Mouse (Mus musculus): ENCODE results near the gene Qser1. TPM values are rescaled to one million over a fixed set of nuclear protein-coding genes. Genes with fewer than 3 reads are reported as not detected.

The Qser1 gene
- total RNA-seq, 4 experiments from 2014 or later = 62.5 to 83.1 (median 69.3) TPM

DNA sequence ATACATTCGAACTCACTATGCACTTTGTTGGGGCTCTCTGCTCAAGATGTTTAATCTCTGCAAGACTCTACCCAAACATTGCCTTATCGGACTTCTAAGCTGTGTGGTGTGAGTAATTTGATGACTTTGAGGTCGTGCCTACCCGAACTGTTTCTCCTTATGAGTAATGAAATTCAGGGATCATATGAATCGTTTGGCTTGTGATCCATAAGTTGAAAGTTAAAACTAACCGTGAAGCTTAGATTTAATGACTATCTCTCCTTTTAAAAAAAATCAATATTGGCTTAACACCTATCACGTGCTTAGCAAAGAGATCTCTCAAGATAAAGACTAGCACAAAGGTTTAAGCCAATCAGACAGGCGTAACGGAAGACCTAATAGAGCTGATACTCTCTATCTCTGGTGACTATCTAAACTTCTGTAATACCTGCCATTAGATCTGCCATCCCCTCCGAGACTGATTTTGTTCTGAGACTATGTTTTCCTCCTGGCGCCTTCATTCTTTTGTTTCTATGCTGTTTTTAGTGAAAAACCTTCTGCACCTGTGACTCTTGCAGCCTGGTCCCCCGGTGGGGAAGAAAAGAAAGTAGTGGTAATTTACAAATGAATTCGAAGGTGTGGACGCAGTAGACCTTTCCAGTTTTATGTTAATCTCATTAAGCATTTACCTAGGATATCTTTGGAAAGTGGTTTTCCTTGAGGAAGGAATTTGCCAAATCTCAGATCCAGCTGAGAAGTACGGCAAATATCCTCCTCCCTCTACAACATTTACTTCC is 1.2 kb upstream of the Qser1 start:
- no peak for DNase-seq (ENCODE audit: low spot score in 2 of 2)

DNA sequence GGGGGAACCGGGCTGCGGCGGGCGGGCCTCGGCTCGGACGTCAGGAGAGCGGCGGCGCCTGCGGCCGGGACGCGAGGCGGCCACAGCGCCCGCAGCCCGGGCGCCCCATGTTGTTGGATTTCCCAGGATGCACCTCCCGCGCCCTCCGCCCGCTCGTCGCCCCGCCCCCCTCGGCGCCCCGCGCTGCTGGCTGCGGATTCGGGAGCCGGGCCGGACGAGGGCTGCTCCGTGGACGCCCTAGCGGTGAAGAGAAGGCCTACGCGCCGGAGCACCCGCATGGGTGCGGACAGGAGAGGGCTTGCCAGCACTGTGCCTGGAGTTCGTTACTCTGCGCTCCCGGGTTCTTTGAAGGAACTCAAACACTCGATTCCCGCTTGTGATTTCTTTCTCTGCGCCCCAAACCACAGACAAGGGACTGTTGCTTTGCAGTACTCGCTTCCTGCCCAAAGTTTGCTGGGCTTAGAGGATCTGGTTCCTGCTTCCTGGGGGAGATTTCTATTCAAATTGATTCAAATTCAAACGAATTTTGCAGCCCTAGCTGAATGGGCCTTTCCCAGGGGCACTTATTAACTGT is 393 bp upstream of the Qser1 start:
- DNase-seq (ENCODE audit: low spot score in 2 of 2) = peak; percentile 85 to 91

DNA sequence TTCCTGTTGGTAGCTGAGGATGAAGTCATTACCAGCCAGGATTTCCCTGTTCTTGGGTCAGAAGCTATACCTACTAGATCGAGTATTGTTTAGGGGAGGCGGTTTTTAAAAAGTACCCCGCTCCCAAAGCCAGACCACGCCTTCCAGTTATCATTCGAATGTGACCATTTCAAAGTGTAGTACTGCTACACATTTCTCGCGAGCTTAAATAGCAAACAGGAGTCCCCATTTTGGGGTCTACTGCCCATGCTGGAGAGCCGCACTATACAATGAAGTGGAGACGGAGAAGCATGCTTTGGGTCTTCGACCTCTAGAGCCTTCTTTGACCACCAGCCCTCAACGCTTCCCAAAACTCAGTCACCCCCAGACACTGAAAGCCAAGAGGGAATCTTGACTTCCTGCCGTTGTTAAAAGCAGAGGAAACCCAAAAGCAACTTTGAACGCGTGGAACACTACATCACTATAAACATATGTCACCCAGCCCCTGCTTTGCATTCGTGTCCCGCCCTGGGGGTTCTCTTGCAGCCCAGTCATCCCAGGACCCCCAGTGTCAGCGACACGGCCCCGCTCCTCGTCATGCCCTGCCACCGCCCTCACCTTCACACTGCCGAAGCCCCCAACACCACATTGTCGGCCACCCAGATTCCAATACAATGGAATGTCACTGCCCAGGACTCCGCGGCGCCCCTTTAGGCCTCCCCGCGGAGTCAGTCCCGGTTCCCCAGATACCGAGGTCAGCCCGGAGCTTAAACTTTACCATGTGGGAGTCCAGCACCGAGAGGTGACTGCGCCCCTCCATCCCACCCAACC is 794 bp downstream of the Qser1 start:
- peak in 1 of 2 experiments; percentile 6 for DNase-seq (ENCODE audit: low spot score in 2 of 2)

DNA sequence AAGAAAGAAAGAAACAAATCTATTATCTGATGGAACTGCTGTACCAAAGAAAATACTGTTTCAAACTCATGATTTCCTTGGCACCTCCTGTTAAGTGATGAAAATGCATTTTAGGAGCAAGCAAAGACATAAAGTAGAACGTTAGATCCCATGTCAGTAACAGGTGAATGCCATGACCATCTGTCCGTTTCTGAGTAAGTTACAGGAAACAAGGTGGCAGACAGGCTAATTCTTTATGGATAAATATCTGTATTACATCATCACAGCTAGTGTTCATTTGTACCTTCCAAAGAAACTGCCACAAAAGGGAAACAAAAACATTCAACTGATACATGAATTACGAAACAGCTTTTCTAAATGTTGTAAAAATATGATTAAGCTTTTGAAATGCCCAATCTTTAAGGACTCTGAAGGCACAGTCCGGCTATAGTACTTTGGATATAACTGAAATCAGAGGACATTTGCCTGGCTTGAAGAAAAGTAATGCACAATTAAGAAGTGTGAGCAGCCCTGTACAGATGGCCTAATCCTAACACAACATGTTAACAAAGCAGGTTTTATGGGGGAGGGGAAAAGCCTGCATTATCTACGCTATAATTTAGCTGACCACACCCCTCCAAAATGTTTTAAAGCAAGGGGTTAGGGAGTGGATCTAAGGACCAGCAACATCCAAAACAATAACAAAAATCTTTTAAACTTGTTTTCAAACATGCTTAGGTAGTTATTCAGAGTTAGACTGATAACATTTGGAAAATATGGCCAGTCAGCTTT is 2.2 kb downstream of the Qser1 start:
- DNase-seq (ENCODE audit: low spot score in 2 of 2) = no peak

DNA sequence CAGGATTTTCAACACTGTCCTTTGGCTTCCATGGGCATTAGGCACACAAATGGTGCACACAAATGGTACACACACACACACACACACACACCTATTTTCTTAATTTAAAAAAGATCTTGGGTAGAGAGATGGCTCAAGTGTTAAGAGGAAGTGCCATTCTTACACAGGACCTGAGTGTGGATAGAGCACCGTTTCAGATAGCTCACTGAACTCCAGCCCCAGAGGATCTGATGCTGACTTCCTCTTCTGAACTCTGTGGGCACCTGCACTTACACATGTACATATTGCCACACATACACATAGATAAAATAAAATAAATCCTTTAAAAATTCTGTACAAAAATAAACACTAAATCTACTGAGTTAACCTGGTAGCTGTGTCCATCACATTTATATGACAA is 11.1 kb downstream of the Qser1 start:
- no peak for DNase-seq (ENCODE audit: low spot score in 2 of 2)

DNA sequence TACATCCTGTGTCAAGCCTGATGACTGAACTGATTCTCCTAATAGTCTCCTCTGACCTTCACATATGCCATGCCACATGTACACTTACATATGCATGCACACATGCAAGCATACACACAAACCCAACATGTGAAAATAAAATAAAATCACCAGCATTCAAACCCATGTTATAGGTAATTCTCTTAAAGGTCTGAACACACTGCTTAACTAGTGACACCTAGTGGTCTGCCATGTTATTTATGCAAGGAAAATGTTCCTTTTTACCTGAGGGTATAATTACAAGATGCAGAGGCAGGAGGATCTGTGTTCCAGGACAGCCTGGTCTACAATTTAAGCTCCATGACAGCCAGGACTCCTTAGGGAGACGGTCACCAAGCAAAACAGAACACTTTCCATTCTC is 41.8 kb downstream of the Qser1 start:
- DNase-seq (ENCODE audit: low spot score in 2 of 2) = no peak

DNA sequence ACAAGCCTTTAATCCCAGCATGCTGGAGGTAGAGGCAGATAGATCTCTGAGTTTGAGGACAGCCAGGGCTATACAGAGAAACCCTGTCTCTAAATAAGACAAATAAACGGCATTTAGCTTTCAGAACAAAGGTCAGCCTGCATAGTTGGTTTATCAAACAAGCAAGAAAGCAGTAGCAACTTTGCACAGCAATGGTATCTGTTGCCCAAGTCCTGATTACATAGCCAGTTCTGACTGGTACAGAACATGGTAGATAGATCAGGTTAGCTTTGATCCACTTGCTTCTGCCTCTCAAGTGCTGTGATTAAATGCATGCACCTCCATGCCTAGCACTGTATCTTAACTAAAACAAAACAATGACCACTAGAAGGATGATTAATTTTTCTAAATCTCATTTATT is 47.9 kb downstream of the Qser1 start:
- no peak for DNase-seq (ENCODE audit: low spot score in 2 of 2)

DNA sequence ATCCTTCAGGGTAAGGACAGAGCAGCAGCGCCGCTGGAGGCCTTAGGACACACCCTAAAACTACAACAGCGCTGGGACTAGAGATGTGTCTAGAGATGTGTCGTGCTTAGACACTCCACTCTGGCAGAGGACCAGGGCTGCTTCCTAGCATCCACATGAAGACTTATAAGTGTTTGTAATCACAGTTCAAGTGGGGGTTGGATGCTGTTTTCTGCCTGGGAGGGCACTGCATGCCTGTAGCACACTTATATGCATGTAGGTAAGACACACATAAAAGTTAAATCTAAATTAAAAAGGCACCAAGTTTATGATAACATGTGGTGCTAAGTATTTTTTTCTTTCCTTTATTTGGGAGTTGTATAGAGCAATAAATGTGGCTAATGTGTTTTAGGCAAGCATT is 52.5 kb downstream of the Qser1 start:
- DNase-seq (ENCODE audit: low spot score in 2 of 2) = no peak

DNA sequence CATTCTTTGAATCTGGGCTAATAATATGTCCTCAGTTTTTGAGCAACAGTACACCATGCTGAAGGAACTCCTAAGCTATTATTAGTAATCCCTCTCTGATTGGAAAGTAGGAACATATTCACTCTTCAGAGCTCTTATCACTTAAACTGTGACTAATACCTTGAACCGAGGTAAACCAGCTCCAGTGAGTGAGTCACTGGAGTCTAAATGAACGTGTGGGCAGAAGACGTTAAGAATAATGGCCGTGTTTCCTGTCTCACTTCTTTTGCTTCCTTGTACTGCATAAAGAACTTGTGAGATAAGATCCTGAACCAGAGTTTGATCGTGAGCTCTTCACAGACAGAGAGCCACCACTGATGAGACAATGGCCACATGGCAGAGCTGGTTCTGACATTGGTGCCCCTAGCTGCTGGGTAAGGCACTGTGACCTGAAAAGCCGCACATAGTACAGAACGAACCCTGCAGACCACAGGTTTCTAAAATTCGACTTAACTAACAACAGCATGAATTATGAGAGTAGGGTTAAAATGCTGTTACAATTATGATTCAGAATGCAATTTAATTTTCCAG is 53.3 kb downstream of the Qser1 start:
- DNase-seq (ENCODE audit: low spot score in 2 of 2) = no peak

DNA sequence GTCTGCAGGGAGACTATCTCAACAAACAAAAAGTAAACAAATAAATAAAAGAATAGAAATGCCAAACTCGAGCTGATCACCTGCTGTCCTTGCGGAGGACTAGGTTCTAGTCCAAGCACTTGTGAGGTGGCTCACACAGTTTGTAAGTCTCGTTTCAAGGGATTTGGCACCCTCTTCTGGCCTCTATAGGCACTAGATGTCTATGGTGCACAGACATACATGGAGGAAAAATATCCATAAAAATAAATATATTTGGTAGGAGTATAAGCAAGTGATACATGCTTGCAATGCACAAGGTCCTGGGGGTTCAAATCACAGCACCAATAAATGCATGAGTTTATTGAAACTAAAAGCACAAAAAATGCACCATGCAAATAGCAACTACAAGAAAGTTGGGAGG is 65.9 kb downstream of the Qser1 start:
- no peak for DNase-seq (ENCODE audit: low spot score in 2 of 2)

DNA sequence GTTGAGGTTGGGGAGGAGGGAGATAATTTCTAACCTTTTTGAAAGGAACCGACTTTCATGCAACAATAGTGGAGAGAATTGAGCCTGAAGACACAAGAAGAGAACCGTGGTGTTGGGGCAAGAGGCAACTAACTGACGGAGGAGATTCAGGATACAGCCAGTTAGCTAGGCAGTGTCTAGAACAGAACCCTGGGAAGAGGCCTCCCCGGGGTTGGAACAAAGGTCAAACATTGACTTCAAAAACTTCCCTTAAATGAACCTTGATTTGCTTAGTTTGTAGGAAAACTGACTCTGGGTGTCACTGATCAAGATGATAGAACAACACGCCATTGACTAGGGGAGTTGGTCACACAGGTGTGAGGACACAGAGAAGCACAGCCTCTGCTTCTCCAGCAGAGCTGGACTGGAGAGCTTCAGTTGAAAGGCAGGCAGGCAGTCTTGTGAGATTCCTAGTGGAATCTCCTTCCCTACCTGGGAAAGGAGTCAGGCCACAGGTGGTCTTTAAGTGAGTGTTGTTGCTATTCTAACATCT is 67.8 kb downstream of the Qser1 start:
- no peak for DNase-seq (ENCODE audit: low spot score in 2 of 2)

DNA sequence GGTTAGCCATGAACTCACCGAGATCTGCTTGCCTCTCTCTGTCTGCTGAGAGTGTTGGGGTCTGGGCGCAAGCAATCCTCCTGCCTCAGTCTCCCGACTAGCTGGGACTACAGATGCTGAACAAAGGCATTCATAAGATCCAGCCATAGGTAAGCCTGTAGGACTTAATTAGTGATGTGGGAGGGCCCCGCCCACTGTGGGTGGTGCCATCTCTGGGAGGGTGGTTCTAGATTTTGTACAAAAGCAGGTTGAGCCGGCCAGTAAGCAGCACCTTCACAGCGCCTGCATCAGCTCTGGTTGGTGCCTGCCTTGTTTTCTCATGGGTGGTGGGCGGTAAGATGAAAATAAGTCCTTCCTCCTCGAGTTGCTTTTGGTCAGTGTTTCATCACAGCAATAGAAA is 70.3 kb downstream of the Qser1 start:
- no peak for DNase-seq (ENCODE audit: low spot score in 2 of 2)

DNA sequence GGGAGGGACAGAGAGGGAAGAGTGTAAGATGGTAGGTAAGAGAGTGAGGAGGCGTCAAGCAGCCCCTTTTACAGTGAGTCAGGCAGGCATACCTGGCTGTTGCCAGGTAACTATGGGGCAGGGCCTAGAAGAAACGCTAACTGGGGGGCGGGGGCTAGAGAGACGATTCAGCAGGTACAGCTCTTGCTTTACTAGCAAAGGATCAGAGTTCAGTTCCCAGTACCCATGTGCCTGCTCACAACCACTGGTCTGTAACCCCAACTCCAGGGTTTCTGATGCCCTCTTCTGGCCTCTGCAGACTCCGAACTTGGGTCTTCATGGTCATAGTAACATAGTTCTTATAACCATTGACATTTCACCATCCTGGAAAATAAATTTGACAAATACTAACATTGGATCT is 72.6 kb downstream of the Qser1 start:
- no peak for DNase-seq (ENCODE audit: low spot score in 2 of 2)

DNA sequence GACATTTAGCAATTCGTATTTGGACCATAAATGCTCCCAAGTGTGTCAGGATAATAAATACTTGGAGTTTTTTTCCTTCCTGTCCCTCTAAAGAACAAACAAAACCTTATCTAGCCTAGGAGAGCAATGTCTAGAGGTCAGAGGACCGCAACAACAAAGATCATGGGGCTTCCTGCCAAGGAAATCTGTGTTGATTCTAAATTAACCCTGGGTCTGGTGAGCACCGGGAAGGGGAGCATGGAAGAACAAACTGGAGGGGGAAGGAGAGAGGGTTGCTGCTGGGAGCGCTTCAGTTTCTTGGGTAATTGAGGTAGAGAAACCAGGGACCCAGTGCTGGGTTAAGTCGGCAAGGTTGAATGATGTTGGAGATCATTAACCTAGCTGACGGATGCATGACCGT is 73.4 kb downstream of the Qser1 start:
- DNase-seq (ENCODE audit: low spot score in 2 of 2) = no peak

DNA sequence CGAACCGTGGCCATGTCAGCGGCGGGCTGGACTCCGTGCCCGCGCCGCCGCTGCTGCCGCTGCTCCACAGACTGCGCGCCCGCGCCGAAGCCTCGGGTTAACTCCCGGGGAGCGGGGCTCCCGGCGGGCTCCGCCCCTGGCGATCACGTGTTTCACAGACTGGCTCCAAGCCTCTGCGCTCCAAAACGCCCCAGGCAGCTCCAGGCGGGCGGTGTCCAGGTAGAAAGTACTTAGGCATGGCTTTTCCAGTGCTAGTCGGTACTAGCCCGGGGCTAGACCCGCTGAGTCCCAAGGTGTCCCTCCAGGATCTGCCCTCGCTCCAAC is 73.9 kb downstream of the Qser1 start, which contains the start of gene Depdc7:
Gene Depdc7 (minus strand): TSS at position 138 of the 324 bp plus-strand sequence.
- peak; percentile 83 to 87 for DNase-seq (ENCODE audit: low spot score in 2 of 2)

DNA sequence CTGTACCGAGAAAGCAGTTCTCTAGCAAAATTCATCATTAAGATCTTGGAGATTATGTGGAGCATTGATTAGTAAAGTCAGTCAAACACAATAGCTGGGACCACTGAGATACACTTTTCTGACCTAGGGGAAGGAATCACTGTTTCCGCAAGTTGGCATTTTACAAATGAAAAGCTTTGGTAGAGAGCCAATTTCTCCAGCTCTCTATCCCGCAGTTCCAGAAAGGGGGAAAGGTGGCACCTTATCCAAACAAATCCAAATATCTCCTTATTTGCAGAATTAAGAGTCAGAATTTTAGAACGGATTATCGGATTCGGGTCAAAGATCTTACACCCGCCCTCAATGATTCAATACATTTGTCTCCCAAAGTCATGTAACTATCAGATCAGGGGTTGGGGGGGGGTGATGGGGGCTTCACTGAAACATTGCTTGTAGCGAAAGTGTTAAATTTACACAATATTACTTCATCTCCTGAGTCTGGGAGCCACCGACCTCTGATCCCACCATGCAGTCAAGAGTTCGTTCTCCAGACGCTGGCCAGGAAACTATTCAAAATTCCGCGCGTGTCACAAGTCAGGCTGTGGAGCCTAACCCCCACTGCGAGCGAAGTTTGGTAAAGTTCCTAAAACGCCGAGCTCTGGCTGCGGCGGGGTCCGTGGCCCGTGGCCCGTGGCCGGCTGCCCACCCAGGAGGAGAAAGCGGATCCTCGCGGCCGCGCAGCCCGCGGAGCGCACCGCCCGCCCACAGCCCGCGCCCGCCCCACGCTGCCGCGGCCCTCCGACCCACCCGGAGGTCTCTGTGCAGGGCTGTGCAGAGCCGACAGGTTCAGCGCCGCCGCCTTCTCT is 74.4 kb downstream of the Qser1 start:
- no peak for DNase-seq (ENCODE audit: low spot score in 2 of 2)

DNA sequence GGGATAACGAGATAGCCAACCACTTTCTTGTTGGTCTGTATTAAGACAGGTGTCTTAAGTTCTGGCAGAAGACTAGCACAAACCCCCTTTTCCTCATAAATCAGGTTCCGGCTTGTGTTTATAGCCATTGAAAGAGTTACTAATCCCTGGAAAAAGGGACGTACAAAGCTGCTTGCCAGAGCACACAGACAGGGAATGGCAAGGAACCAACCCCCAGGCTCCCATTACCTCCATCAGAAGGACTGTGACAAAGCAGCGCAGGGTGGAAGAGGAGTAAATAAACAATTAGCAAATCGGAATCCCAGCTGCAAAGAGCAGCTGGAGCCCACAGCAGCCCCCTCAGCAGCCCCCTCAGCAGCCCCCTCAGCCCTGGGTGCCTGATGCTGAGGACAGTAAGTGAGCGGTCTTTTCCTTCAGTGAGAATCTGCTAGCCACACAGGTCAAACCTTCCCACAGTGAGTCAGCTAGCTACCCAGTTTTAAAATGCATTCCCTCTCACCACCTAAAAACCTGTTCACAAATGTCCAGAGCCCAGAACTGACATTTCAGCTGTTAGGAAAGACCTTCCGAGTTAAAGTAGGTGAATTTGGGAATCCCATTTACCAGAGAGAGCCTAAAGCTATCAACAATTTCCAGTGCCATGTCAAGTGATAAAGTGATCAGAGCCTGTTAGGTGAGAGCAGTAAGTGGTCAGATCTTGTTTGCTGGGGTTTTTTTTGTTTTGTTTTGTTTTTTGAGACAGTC is 75.4 kb downstream of the Qser1 start:
- no peak for DNase-seq (ENCODE audit: low spot score in 2 of 2)

DNA sequence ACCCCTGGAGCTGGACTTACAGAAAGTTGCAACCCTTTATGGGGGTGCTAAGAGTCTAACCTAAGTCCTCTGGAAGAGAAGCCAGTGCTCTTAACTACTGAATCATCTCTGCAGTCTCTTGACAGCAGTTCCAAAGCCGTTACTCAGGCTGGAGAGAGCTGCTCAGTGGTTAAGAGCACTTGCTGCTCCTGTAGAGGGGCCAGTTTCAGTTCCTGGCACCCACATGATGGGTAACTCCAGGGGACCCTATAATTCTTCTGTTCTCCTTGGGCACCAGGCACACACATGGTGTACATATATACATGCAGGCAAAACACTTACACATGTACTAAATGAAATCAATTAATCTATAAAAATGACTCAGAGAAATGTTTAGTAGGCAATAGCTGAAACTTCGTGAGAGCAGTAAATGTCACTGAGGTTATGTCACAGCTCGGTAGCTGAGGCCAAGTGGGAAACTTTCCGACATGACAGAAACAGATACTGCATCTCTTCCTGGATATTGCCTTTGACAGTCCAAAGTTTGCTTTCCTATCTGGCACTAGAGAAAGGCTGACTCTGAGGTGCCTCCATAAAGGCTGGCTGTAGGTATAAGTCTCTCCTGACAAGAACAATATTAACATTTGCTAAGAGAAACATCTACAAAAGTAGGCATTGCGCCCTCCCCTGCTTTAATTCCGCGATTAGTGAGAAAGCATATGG is 76.2 kb downstream of the Qser1 start:
- DNase-seq (ENCODE audit: low spot score in 2 of 2) = no peak

DNA sequence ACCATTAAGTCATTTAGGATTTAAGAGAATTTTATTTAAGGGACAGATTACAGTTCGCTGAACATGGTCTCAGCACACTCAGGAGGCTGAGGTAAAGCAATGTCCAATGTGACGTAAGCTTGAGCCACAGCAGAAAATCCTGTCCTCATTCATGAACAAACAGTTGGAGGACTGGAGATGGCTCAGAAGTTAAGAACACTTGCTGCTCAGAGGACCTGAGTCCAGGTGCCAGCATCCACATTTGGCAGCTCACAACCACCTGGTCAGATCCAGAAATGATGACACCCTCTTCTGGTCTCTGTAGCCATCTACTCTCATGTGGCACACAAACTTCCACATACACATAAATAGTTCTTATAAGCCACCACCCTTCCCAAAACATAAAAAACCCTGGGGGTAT is 76.9 kb downstream of the Qser1 start:
- DNase-seq (ENCODE audit: low spot score in 2 of 2) = no peak

Measured in gastrocnemius, adult 8-10 months (tissue).